Mouse (Mus musculus): Measurements from ENCODE around the gene Omp.
A peak's percentile ranks its signal among the peaks of the same experiment; 100 is the strongest.

The Omp gene

DNA sequence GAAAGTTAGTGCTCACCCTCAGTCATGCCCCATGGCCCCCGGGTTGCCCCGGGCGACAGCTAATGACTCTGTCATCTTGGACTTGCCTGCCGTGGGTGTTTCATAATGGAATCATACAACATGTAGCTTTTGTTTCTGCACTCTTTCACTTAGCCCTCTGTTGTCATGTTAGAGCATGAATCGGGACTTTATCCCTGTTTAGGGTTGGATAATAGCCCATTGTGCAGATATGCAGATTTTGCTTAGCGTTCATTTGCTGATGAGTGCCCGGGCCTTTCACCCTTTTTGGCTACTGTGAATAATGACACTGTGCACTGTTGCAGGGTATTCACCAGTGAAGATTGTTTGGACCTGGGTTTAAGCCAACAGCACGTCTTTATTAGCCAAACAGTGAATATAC is 41.3 kb upstream of the Omp start:
- Histone ChIP-seq H3K36me3 (ENCODE audit: insufficient read depth, low read length) (no peaks in the 10 kb centered on the region), H3K27me3 (ENCODE audit: insufficient read depth, low read length) (peaks cover 3% of the 10 kb centered on the region; the same call in 1 of the 2 replicates), H3K4me1 (replicated peaks; ENCODE audit: low read depth, low read length) (peaks cover 49% of the 10 kb centered on the region), H3K9me3 (ENCODE audit: low read length) (no peaks in the 10 kb centered on the region), H3K4me3 (replicated peaks; ENCODE audit: low read length) (no peak overlapping the region)
- TF ChIP-seq POU5F1 (IDR thresholded peaks at IDR 0.05; ENCODE audit: borderline replicate concordance, low read length) (no peak), NANOG (IDR thresholded peaks at IDR 0.05; ENCODE audit: borderline replicate concordance, low read length) (no peak), CTCF (conservative IDR thresholded peaks at IDR 0.05; ENCODE audit: low read length) (no peak)

DNA sequence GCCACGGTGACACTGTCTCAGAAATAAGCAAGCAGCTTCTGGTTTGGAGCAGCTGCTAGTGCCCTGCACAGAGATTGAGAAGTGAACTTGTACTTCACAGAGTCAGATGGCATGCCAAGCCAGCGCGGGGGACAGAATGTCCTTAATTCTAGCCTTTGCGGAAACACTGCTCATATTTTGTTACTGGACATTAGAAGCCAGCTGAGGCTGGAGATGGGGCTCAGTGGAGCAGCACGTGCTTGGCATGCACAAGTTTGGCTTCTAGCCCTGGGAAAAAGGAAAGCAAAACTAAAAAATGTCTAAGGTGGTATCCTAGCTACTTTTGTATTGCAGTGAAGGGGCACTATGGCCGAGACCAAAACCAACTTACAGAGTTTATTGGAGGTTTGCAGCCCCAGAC is 40.0 kb upstream of the Omp start:
- H3K27me3 ChIP-seq (ENCODE audit: insufficient read depth, low read length): no peaks in the 10 kb centered on the region
- TF ChIP-seq CTCF (conservative IDR thresholded peaks at IDR 0.05; ENCODE audit: low read length): no peak
- no peak for TF ChIP-seq NANOG (IDR thresholded peaks at IDR 0.05; ENCODE audit: borderline replicate concordance, low read length)
- TF ChIP-seq POU5F1 (IDR thresholded peaks at IDR 0.05; ENCODE audit: borderline replicate concordance, low read length): no peak
- H3K9me3 ChIP-seq (ENCODE audit: low read length): no peaks in the 10 kb centered on the region
- H3K4me3 ChIP-seq (replicated peaks; ENCODE audit: low read length): no peak overlapping the region
- H3K4me1 ChIP-seq (replicated peaks; ENCODE audit: low read depth, low read length): peaks cover 49% of the 10 kb centered on the region
- H3K36me3 ChIP-seq (ENCODE audit: insufficient read depth, low read length): no peaks in the 10 kb centered on the region

- Histone ChIP-seq H3K4me1 (replicated peaks; ENCODE audit: low read depth, low read length) (peaks cover 55% of the 10 kb centered on the region), H3K4me3 (replicated peaks; ENCODE audit: low read length) (peak overlapping the region; percentile 92), H3K27me3 (ENCODE audit: insufficient read depth, low read length) (no peaks in the 10 kb centered on the region), H3K36me3 (ENCODE audit: insufficient read depth, low read length) (no peaks in the 10 kb centered on the region; the same call in 1 of the 2 replicates), H3K9me3 (ENCODE audit: low read length) (no peaks in the 10 kb centered on the region)
- TF ChIP-seq POU5F1 (IDR thresholded peaks at IDR 0.05; ENCODE audit: borderline replicate concordance, low read length) (no peak), CTCF (conservative IDR thresholded peaks at IDR 0.05; ENCODE audit: low read length) (no peak), NANOG (IDR thresholded peaks at IDR 0.05; ENCODE audit: borderline replicate concordance, low read length) (no peak)
Measured at GRCm38 (mm10) chr7:98178560-98179231, 33.4 kb upstream of the Omp start.

DNA sequence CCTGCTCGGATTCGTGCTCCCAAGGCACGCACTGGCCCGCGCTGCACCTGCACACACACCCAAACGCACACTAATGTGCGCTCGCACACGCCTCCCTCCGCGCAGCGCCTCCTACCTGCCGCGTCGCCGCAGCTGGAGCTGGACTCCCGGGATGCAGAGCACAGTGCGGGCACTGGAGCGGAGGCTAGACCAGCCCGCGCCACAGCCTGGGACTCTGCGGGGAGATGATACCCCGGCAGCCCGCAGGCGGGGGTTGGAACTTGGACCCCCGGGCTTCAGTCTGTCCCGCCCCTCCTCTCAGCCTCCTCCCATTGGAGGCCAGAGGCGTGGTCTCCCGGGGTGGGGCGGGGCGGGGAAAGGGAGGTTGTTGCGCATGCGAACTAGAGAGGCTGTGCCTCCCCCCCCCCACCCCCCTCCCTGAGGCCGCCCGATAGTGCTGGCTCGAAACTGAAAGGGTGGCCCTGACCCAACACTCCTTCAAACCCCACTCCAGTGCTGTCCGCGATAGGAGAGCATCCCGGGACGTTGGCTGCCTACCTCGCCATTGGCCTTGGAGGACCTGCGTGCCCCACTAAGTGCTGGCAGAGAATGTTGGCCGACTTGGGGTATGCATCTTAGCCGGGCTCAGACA is 32.7 kb upstream of the Omp start, which contains the start of gene Capn5:
TSS of gene Capn5 (minus strand) at position 346 of the 631 bp plus-strand sequence.
- no peak for TF ChIP-seq POU5F1 (IDR thresholded peaks at IDR 0.05; ENCODE audit: borderline replicate concordance, low read length)
- no peak for TF ChIP-seq NANOG (IDR thresholded peaks at IDR 0.05; ENCODE audit: borderline replicate concordance, low read length)
- no peak for TF ChIP-seq CTCF (conservative IDR thresholded peaks at IDR 0.05; ENCODE audit: low read length)
- H3K9me3 ChIP-seq (ENCODE audit: low read length): no peaks in the 10 kb centered on the region
- H3K27me3 ChIP-seq (ENCODE audit: insufficient read depth, low read length): no peaks in the 10 kb centered on the region
- H3K4me1 ChIP-seq (replicated peaks; ENCODE audit: low read depth, low read length): peaks cover 61% of the 10 kb centered on the region
- peak within 1 kb of the TSS; percentile 92 for H3K4me3 ChIP-seq (replicated peaks; ENCODE audit: low read length)
- no peaks in the 10 kb centered on the region; the same call in 1 of the 2 replicates for H3K36me3 ChIP-seq (ENCODE audit: insufficient read depth, low read length)

- TF ChIP-seq NANOG (IDR thresholded peaks at IDR 0.05; ENCODE audit: borderline replicate concordance, low read length) (no peak), CTCF (conservative IDR thresholded peaks at IDR 0.05; ENCODE audit: low read length) (no peak), POU5F1 (IDR thresholded peaks at IDR 0.05; ENCODE audit: borderline replicate concordance, low read length) (no peak)
- no peaks in the 10 kb centered on the region for H3K9me3 ChIP-seq (ENCODE audit: low read length)
- H3K27me3 ChIP-seq (ENCODE audit: insufficient read depth, low read length): no peaks in the 10 kb centered on the region
- peak overlapping the region; percentile 92 for H3K4me3 ChIP-seq (replicated peaks; ENCODE audit: low read length)
- H3K4me1 ChIP-seq (replicated peaks; ENCODE audit: low read depth, low read length): peaks cover 66% of the 10 kb centered on the region
- H3K36me3 ChIP-seq (ENCODE audit: insufficient read depth, low read length): peaks cover 2% of the 10 kb centered on the region; the same call in 1 of the 2 replicates
Measured at GRCm38 (mm10) chr7:98177566-98177928, 32.2 kb upstream of the Omp start.

GRCm38 (mm10) chr7:98177071-98177485 is 31.8 kb upstream of the Omp start:
- H3K9me3 ChIP-seq (ENCODE audit: low read length): no peaks in the 10 kb centered on the region
- peaks cover 6% of the 10 kb centered on the region; the same call in 1 of the 2 replicates for H3K36me3 ChIP-seq (ENCODE audit: insufficient read depth, low read length)
- no peaks in the 10 kb centered on the region for H3K27me3 ChIP-seq (ENCODE audit: insufficient read depth, low read length)
- TF ChIP-seq CTCF (conservative IDR thresholded peaks at IDR 0.05; ENCODE audit: low read length): no peak
- TF ChIP-seq NANOG (IDR thresholded peaks at IDR 0.05; ENCODE audit: borderline replicate concordance, low read length): no peak
- no peak for TF ChIP-seq POU5F1 (IDR thresholded peaks at IDR 0.05; ENCODE audit: borderline replicate concordance, low read length)
- H3K4me1 ChIP-seq (replicated peaks; ENCODE audit: low read depth, low read length): peaks cover 69% of the 10 kb centered on the region
- H3K4me3 ChIP-seq (replicated peaks; ENCODE audit: low read length): peak overlapping the region; percentile 92

GRCm38 (mm10) chr7:98176322-98177070 is 31.2 kb upstream of the Omp start:
- Histone ChIP-seq H3K36me3 (ENCODE audit: insufficient read depth, low read length) (peaks cover 6% of the 10 kb centered on the region; the same call in 1 of the 2 replicates), H3K27me3 (ENCODE audit: insufficient read depth, low read length) (no peaks in the 10 kb centered on the region), H3K9me3 (ENCODE audit: low read length) (no peaks in the 10 kb centered on the region), H3K4me1 (replicated peaks; ENCODE audit: low read depth, low read length) (peaks cover 69% of the 10 kb centered on the region), H3K4me3 (replicated peaks; ENCODE audit: low read length) (peak overlapping the region; percentile 92)
- TF ChIP-seq CTCF (conservative IDR thresholded peaks at IDR 0.05; ENCODE audit: low read length) (no peak), POU5F1 (IDR thresholded peaks at IDR 0.05; ENCODE audit: borderline replicate concordance, low read length) (no peak), NANOG (IDR thresholded peaks at IDR 0.05; ENCODE audit: borderline replicate concordance, low read length) (no peak)
